Mouse (Mus musculus) erythroblast, embryonic 14.5 days (primary cell): ENCODE measurements around the gene Txnrd3. TPM values are rescaled to one million over a fixed set of nuclear protein-coding genes. Genes with fewer than 3 reads are reported as not detected.

Source experiments
- H3K27me3 ChIP-seq: 2 replicates; pipeline ENCODE4 v1.6.1; 2012; ENCODE audit warnings: inconsistent platforms; ENCODE audit not compliant: control insufficient read depth
- H3K36me3 ChIP-seq: 2 replicates; pipeline ENCODE4 v1.6.1; 2012; ENCODE audit warnings: mild to moderate bottlenecking, inconsistent platforms; ENCODE audit not compliant: control insufficient read depth
- H3K4me1 ChIP-seq: 2 replicates; pipeline ENCODE4 v1.6.1; 2012; ENCODE audit warnings: inconsistent platforms; ENCODE audit not compliant: control insufficient read depth
- H3K4me3 ChIP-seq: replicated peaks from 2 replicates; pipeline ENCODE3; 2012; ENCODE audit warnings: moderate library complexity, mild to moderate bottlenecking, inconsistent platforms
- H3K9me3 ChIP-seq: 2 replicates; pipeline ENCODE4 v1.6.1; 2012; ENCODE audit warnings: low read length, inconsistent platforms, mixed read lengths; ENCODE audit not compliant: control insufficient read depth
- GATA1 ChIP-seq: IDR thresholded peaks from 2 replicates; pipeline ENCODE4 v1.6.1; 2012; ENCODE audit warnings: low read length, inconsistent platforms, mixed read lengths
- TAL1 ChIP-seq: IDR thresholded peaks from 3 replicates; pipeline ENCODE4 v1.6.1; 2012; ENCODE audit warnings: low read length, inconsistent platforms, mixed read lengths
- polyA plus RNA-seq: library from polyadenylated mRNA; stranded (reverse); fragments of >175 nt; gene quantifications from 2 replicates; pipeline ENCODE4 v1.2.3, GENCODE M21; 2012

The Txnrd3 gene
- polyA plus RNA-seq, 1 experiment, result not detected

- Histone ChIP-seq H3K4me1 (no peaks in the 10 kb centered on the region), H3K36me3 (no peaks in the 10 kb centered on the region), H3K4me3 (no peak overlapping the region), H3K9me3 (no peaks in the 10 kb centered on the region), H3K27me3 (no peaks in the 10 kb centered on the region)
- no peak for TF ChIP-seq GATA1
- no peak for TF ChIP-seq TAL1
Measured at GRCm38 (mm10) chr6:89649897-89650296, 6.1 kb downstream of the Txnrd3 start.

GRCm38 (mm10) chr6:89651770-89652169 is 8.0 kb downstream of the Txnrd3 start:
- Histone ChIP-seq H3K9me3 (no peaks in the 10 kb centered on the region), H3K4me3 (no peak overlapping the region), H3K36me3 (no peaks in the 10 kb centered on the region), H3K4me1 (no peaks in the 10 kb centered on the region), H3K27me3 (no peaks in the 10 kb centered on the region)
- no peak for TF ChIP-seq TAL1
- no peak for TF ChIP-seq GATA1

- H3K4me1 ChIP-seq, result no peaks in the 10 kb centered on the region
- no peaks in the 10 kb centered on the region for H3K36me3 ChIP-seq
- H3K27me3 ChIP-seq, result no peaks in the 10 kb centered on the region
- TF ChIP-seq TAL1 (no peak), GATA1 (no peak)
- H3K4me3 ChIP-seq, result no peak overlapping the region
- H3K9me3 ChIP-seq, result no peaks in the 10 kb centered on the region
Measured at GRCm38 (mm10) chr6:89655011-89655410, 11.2 kb downstream of the Txnrd3 start.

DNA sequence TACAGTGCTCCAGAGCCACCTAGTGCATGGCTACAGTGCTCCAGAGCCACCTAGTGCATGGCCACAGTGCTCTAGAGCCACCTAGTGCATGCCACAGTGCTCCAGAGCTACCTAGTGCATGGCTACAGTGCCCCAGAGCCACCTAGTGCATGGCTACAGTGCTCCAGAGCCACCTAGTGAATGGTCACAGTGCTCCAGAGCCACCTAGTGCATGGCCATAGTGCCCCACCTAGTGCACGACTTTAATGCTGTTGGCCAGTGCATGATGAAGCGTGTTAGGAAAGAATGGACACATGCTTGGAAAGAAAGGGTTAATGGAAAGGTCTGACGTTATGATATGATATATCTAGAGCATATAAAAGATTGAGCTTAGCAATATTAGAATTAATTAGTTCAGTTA is 14.6 kb downstream of the Txnrd3 start:
- no peak for TF ChIP-seq GATA1
- TF ChIP-seq TAL1, result no peak
- H3K4me1 ChIP-seq, result no peaks in the 10 kb centered on the region
- H3K27me3 ChIP-seq, result no peaks in the 10 kb centered on the region
- no peaks in the 10 kb centered on the region for H3K9me3 ChIP-seq
- H3K4me3 ChIP-seq, result no peak overlapping the region
- no peaks in the 10 kb centered on the region for H3K36me3 ChIP-seq

- H3K4me1 ChIP-seq, result no peaks in the 10 kb centered on the region
- TF ChIP-seq TAL1 (no peak), GATA1 (no peak)
- H3K9me3 ChIP-seq, result no peaks in the 10 kb centered on the region
- no peaks in the 10 kb centered on the region for H3K27me3 ChIP-seq
- no peak overlapping the region for H3K4me3 ChIP-seq
- H3K36me3 ChIP-seq, result no peaks in the 10 kb centered on the region
Measured at GRCm38 (mm10) chr6:89658931-89659330, 15.1 kb downstream of the Txnrd3 start.

- Histone ChIP-seq H3K36me3 (no peaks in the 10 kb centered on the region), H3K4me3 (no peak overlapping the region), H3K9me3 (no peaks in the 10 kb centered on the region), H3K4me1 (no peaks in the 10 kb centered on the region), H3K27me3 (no peaks in the 10 kb centered on the region)
- TF ChIP-seq GATA1, result no peak
- TF ChIP-seq TAL1, result no peak
Measured at GRCm38 (mm10) chr6:89659692-89660423, 16.1 kb downstream of the Txnrd3 start.

DNA sequence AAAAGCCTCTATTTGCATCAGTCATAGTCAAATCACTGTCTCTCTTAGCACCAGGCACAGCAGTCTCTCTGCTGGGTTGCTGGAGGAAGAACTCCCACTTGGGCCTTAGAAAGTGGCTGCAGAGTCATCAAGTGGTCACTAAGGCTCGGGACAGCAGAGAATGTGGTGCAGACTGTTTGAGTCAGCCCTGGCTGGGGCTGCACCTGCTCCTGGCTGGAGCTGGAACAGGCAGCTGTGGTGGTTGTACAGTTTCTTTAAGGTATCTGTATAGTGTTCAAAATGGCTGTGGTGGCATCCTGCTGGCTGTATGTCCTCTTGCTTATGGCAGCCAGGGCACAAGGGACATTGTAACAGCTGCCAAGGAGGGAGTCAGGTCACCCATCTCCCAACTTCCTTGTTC is 16.7 kb downstream of the Txnrd3 start:
- Histone ChIP-seq H3K36me3 (no peaks in the 10 kb centered on the region), H3K4me3 (no peak overlapping the region), H3K9me3 (no peaks in the 10 kb centered on the region), H3K27me3 (no peaks in the 10 kb centered on the region), H3K4me1 (no peaks in the 10 kb centered on the region)
- TF ChIP-seq GATA1, result no peak
- TF ChIP-seq TAL1, result no peak

DNA sequence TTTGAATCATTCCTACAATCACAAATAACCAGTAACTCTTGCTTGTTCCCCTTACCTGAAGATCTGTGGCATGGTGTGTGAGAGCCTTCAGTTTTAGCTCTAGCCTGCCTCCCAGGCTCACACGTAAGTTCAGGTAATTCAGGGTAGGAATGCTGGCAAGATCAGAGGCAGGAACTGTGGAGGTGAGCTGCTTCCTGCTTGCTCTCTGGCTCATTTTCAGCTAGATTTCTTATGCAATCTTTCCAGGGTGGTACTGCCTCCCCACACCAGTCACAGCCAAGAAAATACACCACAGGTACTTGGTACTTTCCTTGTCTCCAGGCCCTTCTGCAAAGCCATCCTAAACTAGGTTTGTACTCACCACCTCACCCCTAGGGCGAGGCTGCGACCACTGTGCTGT is 18.7 kb downstream of the Txnrd3 start:
- H3K4me3 ChIP-seq, result no peak overlapping the region

GRCm38 (mm10) chr6:89665155-89665554 is 21.4 kb downstream of the Txnrd3 start:
- Histone ChIP-seq H3K9me3 (no peaks in the 10 kb centered on the region), H3K27me3 (no peaks in the 10 kb centered on the region), H3K4me3 (no peak overlapping the region), H3K4me1 (no peaks in the 10 kb centered on the region), H3K36me3 (no peaks in the 10 kb centered on the region)
- no peak for TF ChIP-seq TAL1
- TF ChIP-seq GATA1, result no peak

More for the DNA sequence above, 18.7 kb downstream of the Txnrd3 start:
- no peaks in the 10 kb centered on the region for H3K27me3 ChIP-seq
- TF ChIP-seq TAL1, result no peak
- no peak for TF ChIP-seq GATA1
- no peaks in the 10 kb centered on the region for H3K4me1 ChIP-seq
- H3K36me3 ChIP-seq, result no peaks in the 10 kb centered on the region
- H3K9me3 ChIP-seq, result no peaks in the 10 kb centered on the region

DNA sequence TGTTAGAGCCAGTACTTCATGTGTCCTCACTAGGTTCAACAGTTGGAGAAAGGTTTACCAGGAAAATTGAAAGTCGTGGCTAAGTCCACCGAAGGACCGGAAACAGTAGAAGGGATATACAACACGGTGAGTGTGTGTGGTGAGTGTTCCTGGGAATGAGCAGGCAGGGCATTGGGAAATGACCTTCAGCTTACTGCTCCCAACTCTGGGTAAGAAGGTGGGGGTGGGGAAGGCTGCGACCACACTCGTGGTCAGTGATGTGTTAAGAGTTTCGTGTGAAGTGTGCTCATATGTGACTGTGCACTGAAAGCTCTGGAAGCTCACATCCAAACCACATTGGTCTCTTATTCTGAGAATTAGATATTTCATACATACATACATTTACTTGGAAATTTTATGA is 21.9 kb downstream of the Txnrd3 start:
- no peaks in the 10 kb centered on the region for H3K4me1 ChIP-seq
- TF ChIP-seq GATA1 (no peak), TAL1 (no peak)

More for the DNA sequence above, 21.9 kb downstream of the Txnrd3 start:
- Histone ChIP-seq H3K4me3 (no peak overlapping the region), H3K27me3 (no peaks in the 10 kb centered on the region), H3K9me3 (no peaks in the 10 kb centered on the region), H3K36me3 (no peaks in the 10 kb centered on the region)
